Mouse (Mus musculus) gastrocnemius, adult 2 months (tissue): Measurements from ENCODE around the gene Ttc7b. TPM values are rescaled to one million over a fixed set of nuclear protein-coding genes. Genes with fewer than 3 reads are reported as not detected.

Source experiments
- DNase-seq: peaks from one replicate; pipeline ENCODE4 v3.0.0; 2022
- H3K27ac ChIP-seq: fragments of 200-600 bp; 2 replicates; pipeline ENCODE4 v1.8.1; 2022; ENCODE audit warnings: mild to moderate bottlenecking
- H3K4me3 ChIP-seq: fragments of 200-600 bp; 2 replicates; pipeline ENCODE4 v1.8.1; 2022; ENCODE audit warnings: mild to moderate bottlenecking, moderate library complexity
- CTCF ChIP-seq: fragments of 200-600 bp; IDR thresholded peaks from 2 replicates; pipeline ENCODE4 v1.8.1; 2022; ENCODE audit warnings: antibody characterized with exemption, mild to moderate bottlenecking, moderate library complexity
- intact Hi-C: fragments of 180-260 bp; cut with DNase I; formaldehyde crosslinking; loops from one replicate; pipeline ENCODE4 v1.15.1; 2025
- total RNA-seq, 2 experiments: library from RNA; stranded (reverse); gene quantifications; 2 replicates each; pipeline ENCODE4 v1.2.3; 2021

The Ttc7b gene
- total RNA-seq, 2 experiments from 2014 or later: 147 to 160 TPM

- intact Hi-C loops: no loop called here
- Histone ChIP-seq H3K4me3 (no peak overlapping the region), H3K27ac (peak overlapping the region; percentile 55)
- no peak for TF ChIP-seq CTCF
- no peak for DNase-seq
Observed at GRCm38 (mm10) chr12:100437862-100438261, 82.8 kb downstream of the Ttc7b start.

- intact Hi-C loops: no loop called here
- no peak for TF ChIP-seq CTCF
- DNase-seq: no peak
- no peak overlapping the region for H3K4me3 ChIP-seq
- H3K27ac ChIP-seq: no peak overlapping the region
Observed at GRCm38 (mm10) chr12:100435763-100436162, 84.9 kb downstream of the Ttc7b start.

GRCm38 (mm10) chr12:100431830-100432229, 88.8 kb downstream of the Ttc7b start:
- intact Hi-C loops: no loop called here
- H3K4me3 ChIP-seq: no peak overlapping the region
- H3K27ac ChIP-seq: no peak overlapping the region
- DNase-seq: no peak
- TF ChIP-seq CTCF: no peak

GRCm38 (mm10) chr12:100429414-100430114, 91.1 kb downstream of the Ttc7b start:
- intact Hi-C loops: no loop called here
- no peak overlapping the region for H3K27ac ChIP-seq
- no peak for TF ChIP-seq CTCF
- no peak for DNase-seq
- no peak overlapping the region for H3K4me3 ChIP-seq

- intact Hi-C loops: no loop called here
- H3K27ac ChIP-seq: no peak overlapping the region
- no peak overlapping the region for H3K4me3 ChIP-seq
- DNase-seq: no peak
- no peak for TF ChIP-seq CTCF
Observed at GRCm38 (mm10) chr12:100428183-100428582, 92.4 kb downstream of the Ttc7b start.

- no peak for TF ChIP-seq CTCF
- Histone ChIP-seq H3K4me3 (no peak overlapping the region), H3K27ac (peak overlapping the region; percentile 73)
- intact Hi-C loops: no loop called here
- peak; percentile 50 for DNase-seq
Observed at GRCm38 (mm10) chr12:100426212-100426611, 94.4 kb downstream of the Ttc7b start.

GRCm38 (mm10) chr12:100425028-100425427, 95.6 kb downstream of the Ttc7b start:
- DNase-seq: no peak
- Histone ChIP-seq H3K4me3 (no peak overlapping the region), H3K27ac (peak overlapping the region; percentile 73)
- intact Hi-C loops: no loop called here
- TF ChIP-seq CTCF: no peak

GRCm38 (mm10) chr12:100422286-100422820, 98.3 kb downstream of the Ttc7b start:
- Histone ChIP-seq H3K4me3 (no peak overlapping the region), H3K27ac (peak overlapping the region; percentile 92)
- no peak for TF ChIP-seq CTCF
- intact Hi-C loops: loop anchor here (5.0 kb wide), 1 partner anchor 60 kb away; no protein-coding TSS in a partner anchor
- DNase-seq: peak; percentile 38

- DNase-seq: peak; percentile 71
- peak; percentile 71 for TF ChIP-seq CTCF
- Histone ChIP-seq H3K4me3 (peak overlapping the region; percentile 14), H3K27ac (peak overlapping the region; percentile 92)
- intact Hi-C loops: loop anchor here (2.0 to 5.0 kb wide), 2 partner anchors 61 to 221 kb away; no protein-coding TSS in a partner anchor
Observed at GRCm38 (mm10) chr12:100421538-100421937, 99.1 kb downstream of the Ttc7b start.

GRCm38 (mm10) chr12:100420903-100421302, 99.7 kb downstream of the Ttc7b start:
- peak overlapping the region; percentile 14 for H3K4me3 ChIP-seq
- no peak for TF ChIP-seq CTCF
- H3K27ac ChIP-seq: peak overlapping the region; percentile 92
- DNase-seq: no peak
- intact Hi-C loops: loop anchor here (2.0 to 5.0 kb wide), 2 partner anchors 61 to 220 kb away; no protein-coding TSS in a partner anchor

GRCm38 (mm10) chr12:100419946-100420874, 100.4 kb downstream of the Ttc7b start:
- peak; percentile 47 for DNase-seq
- Histone ChIP-seq H3K27ac (peak overlapping the region; percentile 92), H3K4me3 (peak overlapping the region; percentile 14)
- TF ChIP-seq CTCF: no peak
- intact Hi-C loops: loop anchor here (2.0 to 5.0 kb wide), 2 partner anchors 62 to 219 kb away; no protein-coding TSS in a partner anchor

GRCm38 (mm10) chr12:100415802-100416201, 104.8 kb downstream of the Ttc7b start:
- intact Hi-C loops: no loop called here
- no peak for DNase-seq
- TF ChIP-seq CTCF: no peak

More at GRCm38 (mm10) chr12:100415802-100416201, 104.8 kb downstream of the Ttc7b start:
- Histone ChIP-seq H3K27ac (peak overlapping the region; percentile 41), H3K4me3 (no peak overlapping the region)
